In genomic region chrX:140590142-140590541, GRCm38 (mm10) we compare ENCODE assay signal across 24 mouse cellular contexts. TPM values are rescaled to one million over a fixed set of nuclear protein-coding genes. Genes with fewer than 3 reads are reported as not detected.
DNase-seq lines count a peak whose midpoint lies in the region.
"Had no signal": no experiment of that assay in that cellular context is flagged by ENCODE, and none has a peak within 500 bp of the region (broad histone marks: within the 10 kb centered on the region; RNA-seq: fewer than 3 reads in every experiment).

No protein-coding gene starts in this region.

- WGBS in forebrain, embryonic 10.5 days, result 85% methylated on average over 2 of the region's 2 CpGs

- H3K9me3 ChIP-seq in forebrain, embryonic 10.5 days, result no peaks in the 10 kb centered on the region
- H3K9me3 ChIP-seq: embryonic facial prominence, embryonic 15.5 days; forebrain, embryonic 15.5 days; G1E; heart, embryonic 10.5 days; intestine, embryonic 15.5 days; limb, embryonic 15.5 days; liver, embryonic 15.5 days; midbrain, embryonic 12.5 days had no signal

- peak; percentile 24 for DNase-seq in adrenal gland, postnatal 25 days
- DNase-seq in adrenal gland, postnatal 4 days (ENCODE audit: low spot score in 2 of 2), result no peak
- DNase-seq in 3134 (ENCODE audit: extremely low read depth, insufficient read length, low spot score), result peak; percentile 25
- DNase-seq in brain, adult 2 months (ENCODE audit: low read depth, low spot score), result peak; percentile 38
- DNase-seq in cerebellum, postnatal 25 days, result peak; percentile 38 to 53
- DNase-seq in forebrain, embryonic 10.5 days (ENCODE audit: extremely low spot score, low spot score), result no peak
- no peak for DNase-seq in lung, postnatal 14 days
- DNase-seq: B cell, adult 2 months; kidney, adult 8-10 months; kidney, postnatal 10 days; left cerebral cortex, postnatal 4 days; thymus, adult 2 months; thymus, postnatal 4 days had no signal

- no peaks in the 10 kb centered on the region for H3K36me3 ChIP-seq in forebrain, embryonic 10.5 days (replicated peaks)
- H3K36me3 ChIP-seq: embryonic facial prominence, embryonic 15.5 days; forebrain, embryonic 15.5 days; intestine, embryonic 15.5 days; limb, embryonic 15.5 days; liver, embryonic 15.5 days; midbrain, embryonic 12.5 days had no signal

- no peak overlapping the region for H3K27ac ChIP-seq in forebrain, embryonic 10.5 days
- H3K27ac ChIP-seq: embryonic facial prominence, embryonic 15.5 days; forebrain, embryonic 15.5 days; heart, embryonic 10.5 days; intestine, embryonic 15.5 days; limb, embryonic 15.5 days; liver, embryonic 15.5 days; macrophage; midbrain, embryonic 12.5 days; stomach, postnatal 0 days had no signal

- no peaks in the 10 kb centered on the region for H3K4me1 ChIP-seq in forebrain, embryonic 10.5 days
- H3K4me1 ChIP-seq: embryonic facial prominence, embryonic 15.5 days; forebrain, embryonic 15.5 days; heart, embryonic 10.5 days; intestine, embryonic 15.5 days; limb, embryonic 15.5 days; liver, embryonic 15.5 days; midbrain, embryonic 12.5 days had no signal

- H3K27me3 ChIP-seq in forebrain, embryonic 10.5 days (ENCODE audit: poor library complexity, severe bottlenecking), result peaks cover 87% of the 10 kb centered on the region
- H3K27me3 ChIP-seq: CH12.LX had no signal

- H3K4me3 ChIP-seq in forebrain, embryonic 10.5 days, result no peak overlapping the region
- H3K4me3 ChIP-seq: embryonic facial prominence, embryonic 15.5 days; forebrain, embryonic 15.5 days; heart, embryonic 10.5 days; intestine, embryonic 15.5 days; limb, embryonic 15.5 days; liver, embryonic 15.5 days; midbrain, embryonic 12.5 days had no signal

RNA-seq across cellular contexts. Expression of gene Tsc22d3, which starts 10.3 kb away (rescaled TPM):
- total RNA-seq in adrenal gland, postnatal 25 days (2021), result 106 and 116 TPM in 2 replicates
- 10 to 100 TPM; 74.0 to 79.1 TPM for total RNA-seq in adrenal gland, postnatal 4 days (2021)
- polyA plus RNA-seq in forebrain, embryonic 10.5 days (2016; fragmentation: Nextera tagmentation; extraction: Ambion mirVana), result 93.8 and 97.5 TPM in 2 replicates

Comparison
In these comparisons a context has a peak if more than half of its experiments do, and no peak if none do; other contexts are left out.
1. DNase-seq: peak in adrenal gland, postnatal 25 days (single experiment), 3134 (single experiment), brain, adult 2 months (single experiment) and cerebellum, postnatal 25 days (2 of 2); none in adrenal gland, postnatal 4 days (0 of 2), forebrain, embryonic 10.5 days (single experiment) and lung, postnatal 14 days (single experiment).